ENCODE assay signal across 8 mouse cellular contexts in the genomic region with DNA sequence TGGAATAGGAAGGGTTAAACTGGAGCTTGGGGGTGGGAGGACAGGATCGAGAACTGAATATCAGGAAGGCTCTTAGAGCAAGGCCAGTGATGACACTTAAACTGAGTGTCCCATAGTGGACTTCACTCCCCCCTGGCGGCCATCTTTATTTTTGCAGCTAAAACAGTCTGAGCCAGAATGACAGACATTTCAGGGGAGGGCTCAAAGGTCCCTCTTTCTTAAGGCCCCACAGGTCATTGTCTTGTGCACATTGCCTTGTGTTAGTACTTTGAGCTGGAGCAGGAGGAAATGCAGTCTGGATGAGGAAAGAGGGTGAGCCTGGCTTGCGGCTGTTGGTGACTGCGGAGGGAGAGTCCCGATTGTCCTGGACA. TPM values are rescaled to one million over a fixed set of nuclear protein-coding genes. Genes with fewer than 3 reads are reported as not detected.
DNase-seq lines count a peak whose midpoint lies in the region; ATAC-seq and TF ChIP-seq lines count a peak whose summit lies in the region.

No protein-coding gene starts in this region.

- intact Hi-C loops in left cerebral cortex, postnatal 4 days (cut with DNase I): no loop called here

- H3K36me3 ChIP-seq in intestine, postnatal 0 days (ENCODE audit: control insufficient read depth, insufficient read depth): no peaks in the 10 kb centered on the region
- H3K36me3 ChIP-seq in midbrain, postnatal 0 days (ENCODE audit: insufficient read depth, low read length): no peaks in the 10 kb centered on the region
- no peaks in the 10 kb centered on the region for H3K36me3 ChIP-seq in stomach, embryonic 15.5 days

- no peak for TF ChIP-seq POLR2A in cerebellum, adult 2 months (IDR thresholded peaks at IDR 0.05; ENCODE audit: borderline replicate concordance, insufficient read depth, low read length)

- H3K27ac ChIP-seq in cerebellum, adult 2 months (ENCODE audit: insufficient read depth, low read length): no peak overlapping the region
- H3K27ac ChIP-seq in intestine, postnatal 0 days (ENCODE audit: low read depth, low read length): no peak overlapping the region
- H3K27ac ChIP-seq in midbrain, postnatal 0 days (ENCODE audit: low read depth, low read length): no peak overlapping the region
- no peak overlapping the region for H3K27ac ChIP-seq in stomach, embryonic 15.5 days

- no peaks in the 10 kb centered on the region for H3K4me1 ChIP-seq in cerebellum, adult 2 months (ENCODE audit: control insufficient read depth, insufficient read depth, low read length)
- no peaks in the 10 kb centered on the region for H3K4me1 ChIP-seq in intestine, postnatal 0 days (replicated peaks; ENCODE audit: control insufficient read depth, insufficient read depth, low read length)
- no peaks in the 10 kb centered on the region for H3K4me1 ChIP-seq in midbrain, postnatal 0 days (ENCODE audit: insufficient read depth, low read length)
- peaks cover 6% of the 10 kb centered on the region; the same call in 1 of the 2 replicates for H3K4me1 ChIP-seq in stomach, embryonic 15.5 days

- no peaks in the 10 kb centered on the region for H3K27me3 ChIP-seq in cerebellum, adult 2 months (ENCODE audit: control insufficient read depth, insufficient read depth, low read length)
- H3K27me3 ChIP-seq in intestine, postnatal 0 days (replicated peaks; ENCODE audit: control insufficient read depth, insufficient read depth, low read length): no peaks in the 10 kb centered on the region
- no peaks in the 10 kb centered on the region for H3K27me3 ChIP-seq in midbrain, postnatal 0 days (ENCODE audit: insufficient read depth, low read length)
- H3K27me3 ChIP-seq in stomach, embryonic 15.5 days (replicated peaks): no peaks in the 10 kb centered on the region

- H3K4me3 ChIP-seq in cerebellum, adult 2 months (replicated peaks; ENCODE audit: insufficient read depth, low read depth, low read length): no peak overlapping the region
- no peak overlapping the region for H3K4me3 ChIP-seq in intestine, postnatal 0 days (ENCODE audit: low read depth, low read length)
- no peak overlapping the region for H3K4me3 ChIP-seq in midbrain, postnatal 0 days (ENCODE audit: low read depth, low read length)
- H3K4me3 ChIP-seq in stomach, embryonic 15.5 days (replicated peaks): no peak overlapping the region

- TF ChIP-seq CTCF in cerebellum, adult 2 months (IDR thresholded peaks at IDR 0.05; ENCODE audit: borderline replicate concordance, insufficient read depth, low read depth, low read length): peak; percentile 77
- TF ChIP-seq CTCF in intestine, postnatal 0 days (IDR thresholded peaks at IDR 0.05; ENCODE audit: low read depth): peak; percentile 92
- TF ChIP-seq CTCF in midbrain, postnatal 0 days (IDR thresholded peaks at IDR 0.05): peak; percentile 86

- peak; percentile 97 for ATAC-seq in intestine, postnatal 0 days
- 0 out of 2 replicates have a peak, but pooled peaks have one; percentile 31 for ATAC-seq in midbrain, postnatal 0 days (ENCODE audit: low FRiP score)
- ATAC-seq in stomach, embryonic 15.5 days (ENCODE audit: insufficient read depth, low FRiP score, low read depth): peak; percentile 40; the same call in 1 of the 2 replicates

- DNase-seq in 3134 (ENCODE audit: extremely low read depth, insufficient read length, low spot score): peak; percentile 28
- peak; percentile 55 for DNase-seq in MEL-GATA-1-ER (ENCODE audit: extremely low read depth, low read depth)
- peak; percentile 74 to 85 for DNase-seq in cerebellum, adult 2 months
- peak; percentile 91 for DNase-seq in gastrocnemius, adult 18-20 months (ENCODE audit: low spot score)
- DNase-seq in left cerebral cortex, postnatal 4 days: peak; percentile 83
- DNase-seq in midbrain, postnatal 0 days (ENCODE audit: low spot score): peak; percentile 71

- WGBS in cerebellum, adult 2 months: 60% methylated on average over 5 of the region's 5 CpGs
- WGBS in intestine, postnatal 0 days: 18% methylated on average over 5 of the region's 5 CpGs
- WGBS in midbrain, postnatal 0 days: 49% methylated on average over 5 of the region's 5 CpGs
- WGBS in stomach, embryonic 15.5 days: 50% methylated on average over 5 of the region's 5 CpGs

- no peak overlapping the region for H3K9ac ChIP-seq in intestine, postnatal 0 days (ENCODE audit: low read depth, low read length)
- no peak overlapping the region for H3K9ac ChIP-seq in midbrain, postnatal 0 days (replicated peaks; ENCODE audit: low read length, poor library complexity, severe bottlenecking)
- H3K9ac ChIP-seq in stomach, embryonic 15.5 days: no peak overlapping the region

- H3K4me2 ChIP-seq in intestine, postnatal 0 days (replicated peaks; ENCODE audit: low read depth): 0 out of 2 replicates have a peak overlapping the region, but pooled peaks have one; percentile 2
- no peak overlapping the region for H3K4me2 ChIP-seq in midbrain, postnatal 0 days (ENCODE audit: low read depth, low read length, poor library complexity, severe bottlenecking)
- H3K4me2 ChIP-seq in stomach, embryonic 15.5 days: no peak overlapping the region

- H3K9me3 ChIP-seq in intestine, postnatal 0 days (ENCODE audit: control insufficient read depth): no peaks in the 10 kb centered on the region
- H3K9me3 ChIP-seq in midbrain, postnatal 0 days (ENCODE audit: low read length): no peaks in the 10 kb centered on the region
- H3K9me3 ChIP-seq in stomach, embryonic 15.5 days: no peaks in the 10 kb centered on the region

RNA-seq across cellular contexts. Expression of gene P4ha2, which starts 11.0 kb away (rescaled TPM):
- polyA plus RNA-seq in cerebellum, adult 2 months (2012; rRNA removed): 13.6 and 14.2 TPM in 2 replicates
- 10 to 100 TPM; 31.9 to 38.1 TPM for total RNA-seq in gastrocnemius, adult 18-20 months (2021)
- 6.9 and 8.3 TPM in 2 replicates for polyA plus RNA-seq in intestine, postnatal 0 days (2015; fragmentation: Nextera tagmentation; extraction: Ambion mirVana)
- total RNA-seq in left cerebral cortex, postnatal 4 days (2021): 10 to 100 TPM; 14.4 to 15.7 TPM
- 8.9 and 16.4 TPM in 2 replicates for total RNA-seq in midbrain, postnatal 0 days (2014; rRNA removed)
- 8.6 and 8.7 TPM in 2 replicates for polyA plus RNA-seq in midbrain, postnatal 0 days (2015; fragmentation: Nextera tagmentation; extraction: Ambion mirVana)
- polyA plus RNA-seq in stomach, embryonic 15.5 days (2015; fragmentation: Nextera tagmentation; extraction: Ambion mirVana): 54.8 and 59.5 TPM in 2 replicates

RNA-seq across cellular contexts. Expression of gene Pdlim4, which starts 20.1 kb away (rescaled TPM):
- 16.9 and 18.6 TPM in 2 replicates for polyA plus RNA-seq in cerebellum, adult 2 months (2012; rRNA removed)
- total RNA-seq in gastrocnemius, adult 18-20 months (2021): 1 to 10 TPM; 5.1 to 5.6 TPM
- 21.0 and 22.6 TPM in 2 replicates for polyA plus RNA-seq in intestine, postnatal 0 days (2015; fragmentation: Nextera tagmentation; extraction: Ambion mirVana)
- 10 to 100 TPM; 11.9 to 13.5 TPM for total RNA-seq in left cerebral cortex, postnatal 4 days (2021)
- 19.5 and 31.7 TPM in 2 replicates for total RNA-seq in midbrain, postnatal 0 days (2014; rRNA removed)
- 32.8 and 35.1 TPM in 2 replicates for polyA plus RNA-seq in midbrain, postnatal 0 days (2015; fragmentation: Nextera tagmentation; extraction: Ambion mirVana)
- 49.9 and 52.0 TPM in 2 replicates for polyA plus RNA-seq in stomach, embryonic 15.5 days (2015; fragmentation: Nextera tagmentation; extraction: Ambion mirVana)

Comparison
In these comparisons a context has a peak if more than half of its experiments do, and no peak if none do; other contexts are left out.
1. DNase-seq: peak in every context shown above with its lines; median percentile 91 in gastrocnemius, adult 18-20 months; 83 in left cerebral cortex, postnatal 4 days; 80 in cerebellum, adult 2 months; 71 in midbrain, postnatal 0 days; 55 in MEL-GATA-1-ER; 28 in 3134.
2. ATAC-seq: peak in every context shown above with its lines; median percentile 97 in intestine, postnatal 0 days; 40 in stomach, embryonic 15.5 days; 31 in midbrain, postnatal 0 days.